Mouse (Mus musculus): Measurements from ENCODE around the gene Bhlhe40.
A peak's percentile ranks its signal among the peaks of the same experiment; 100 is the strongest.

Gene Bhlhe40

DNA sequence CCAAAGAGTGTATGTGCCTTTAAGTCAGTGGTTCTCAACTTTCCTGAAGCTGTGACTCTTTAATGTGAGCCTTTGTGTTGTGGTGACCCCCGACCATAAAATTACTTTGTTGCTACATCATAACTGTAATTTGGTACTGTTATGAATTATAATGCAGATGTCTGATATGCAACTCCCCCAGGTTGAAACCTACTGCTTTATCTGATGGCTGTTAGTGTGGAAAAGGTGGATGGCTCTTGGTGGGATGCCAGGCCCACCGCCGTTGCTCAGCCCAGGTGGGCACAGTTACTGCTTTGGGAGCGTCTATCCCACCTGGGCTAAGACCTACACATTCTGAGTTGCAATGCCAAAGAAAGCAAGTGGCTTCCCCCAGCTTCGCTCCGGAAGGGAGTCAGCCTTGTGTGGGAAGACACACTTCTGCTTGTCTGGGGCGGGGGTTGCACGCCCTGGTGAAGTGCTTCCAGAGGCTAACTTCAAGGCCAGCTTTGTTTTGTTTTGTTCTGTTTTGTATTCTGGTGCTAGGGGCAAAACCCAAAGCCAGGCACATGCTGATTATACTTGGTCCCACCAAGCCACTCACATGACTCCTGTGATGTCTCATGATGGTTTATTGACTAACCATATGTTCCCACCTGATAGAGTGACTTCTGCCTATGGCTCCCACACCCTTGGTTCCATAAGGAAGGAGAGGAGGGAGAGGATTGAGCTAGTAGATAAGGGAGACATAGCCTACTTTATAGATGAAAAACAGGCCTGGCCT, 34.7 kb downstream of the Bhlhe40 start:
- no peak for DNase-seq (ENCODE audit: low spot score in 2 of 2)

DNA sequence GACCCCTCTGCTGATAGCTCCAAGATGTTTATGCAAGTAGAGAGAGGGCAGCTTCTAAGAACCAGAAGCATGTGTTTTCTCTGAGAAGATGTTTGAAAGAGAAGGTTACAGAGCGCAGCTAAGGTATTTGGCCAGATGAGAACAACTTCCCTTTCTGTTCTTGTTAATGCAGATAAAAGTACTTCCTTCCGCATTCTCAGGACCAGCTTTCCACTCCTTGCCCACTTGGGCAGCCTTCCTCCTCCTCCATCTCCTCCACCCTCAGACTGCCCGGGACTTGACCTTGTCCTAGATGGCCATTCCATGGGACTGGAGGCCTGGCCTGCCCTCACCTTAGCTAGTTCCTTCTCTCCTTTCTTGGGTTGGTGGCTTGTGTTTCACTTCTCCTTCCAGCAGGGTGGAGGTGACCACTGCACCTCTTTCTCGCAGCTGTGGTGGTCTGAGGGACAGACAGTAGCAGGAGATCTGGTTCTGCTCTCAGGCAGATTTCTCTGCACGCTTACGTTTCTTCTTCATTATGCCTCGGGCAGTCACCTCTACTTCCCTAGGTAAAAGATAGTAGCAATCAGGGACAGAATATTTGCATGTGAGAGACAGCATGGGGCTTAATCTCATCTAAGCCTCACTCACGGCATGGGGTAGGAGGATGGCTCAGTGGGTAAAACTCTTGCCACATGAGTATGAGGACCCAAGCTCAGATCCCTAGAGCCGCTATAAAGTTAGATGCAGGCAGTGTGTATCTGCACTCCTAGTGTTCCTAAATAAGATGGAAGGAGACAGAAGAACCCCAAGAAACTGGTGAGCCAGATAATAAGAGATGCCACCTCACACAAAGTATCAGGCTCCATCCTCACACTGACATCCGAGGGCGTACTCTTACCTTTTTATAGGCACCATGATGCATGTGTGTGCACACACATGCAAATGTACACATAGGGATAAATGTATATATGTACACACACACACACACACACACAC, 35.7 kb downstream of the Bhlhe40 start:
- DNase-seq (ENCODE audit: low spot score in 2 of 2) = no peak

DNA sequence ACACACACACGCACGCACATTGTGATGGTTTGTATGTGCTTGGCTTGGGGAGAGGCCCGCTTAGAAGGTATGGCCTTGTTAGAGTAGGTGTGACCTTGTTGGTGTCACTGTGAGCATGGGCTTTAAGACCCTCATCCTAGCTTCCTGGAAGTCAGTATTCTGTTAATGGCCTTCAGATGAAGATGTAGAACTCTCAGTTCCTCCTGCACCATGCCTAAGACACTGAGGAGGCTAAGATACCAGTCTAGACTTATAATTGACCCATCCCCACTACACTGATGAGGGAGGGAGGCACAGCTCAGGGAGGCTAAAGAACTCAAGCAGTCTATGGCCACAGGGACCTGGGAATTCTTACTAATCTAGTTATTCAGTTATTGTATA, 36.4 kb downstream of the Bhlhe40 start:
- no peak for DNase-seq (ENCODE audit: low spot score in 2 of 2)

DNA sequence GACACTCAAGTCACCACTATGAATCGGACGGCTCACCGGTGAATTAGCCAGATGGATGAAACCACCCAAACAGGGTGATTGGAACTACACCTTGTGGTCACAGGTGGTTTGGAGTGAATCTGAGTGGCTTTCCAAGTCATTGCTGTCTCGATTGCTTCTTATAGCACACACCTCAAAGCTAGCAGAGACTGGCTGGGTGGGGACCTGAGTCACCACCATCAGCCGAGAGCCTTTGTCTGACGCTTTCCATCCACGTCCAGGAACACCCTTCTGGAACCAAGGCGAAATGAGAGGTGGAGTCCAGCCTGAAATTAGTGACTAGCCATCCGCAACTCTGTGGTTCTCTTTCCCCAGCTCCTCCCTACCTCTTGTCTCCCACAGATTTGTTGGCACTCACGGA, 36.9 kb downstream of the Bhlhe40 start:
- DNase-seq (ENCODE audit: low spot score in 2 of 2) = no peak

DNA sequence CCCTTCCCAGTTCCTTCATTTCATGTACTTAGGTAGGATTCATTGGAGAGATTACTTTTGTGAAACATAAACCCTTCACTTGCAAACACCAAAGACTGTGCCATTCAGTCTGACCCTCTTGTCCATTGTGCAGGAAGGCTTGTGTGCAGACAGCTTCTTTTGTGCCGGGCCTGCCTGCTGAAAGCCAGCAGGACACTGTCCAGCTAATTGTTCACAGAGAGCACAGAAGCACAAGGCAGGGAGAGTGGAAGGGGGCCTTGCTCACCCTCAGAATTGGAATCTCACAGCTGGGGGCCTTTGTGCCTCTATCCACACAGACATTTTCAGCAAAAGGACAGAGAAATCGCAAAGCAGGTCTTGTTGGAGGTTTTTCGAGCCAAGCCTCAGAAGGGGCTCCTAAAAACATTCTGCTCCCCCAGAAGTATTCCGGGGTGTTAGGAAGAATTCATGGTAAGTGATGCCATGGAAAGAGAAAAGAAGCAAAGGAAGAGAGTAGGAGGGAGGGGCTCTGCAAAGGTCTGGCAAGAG, 38.0 kb downstream of the Bhlhe40 start:
- no peak for DNase-seq (ENCODE audit: low spot score in 2 of 2)

DNA sequence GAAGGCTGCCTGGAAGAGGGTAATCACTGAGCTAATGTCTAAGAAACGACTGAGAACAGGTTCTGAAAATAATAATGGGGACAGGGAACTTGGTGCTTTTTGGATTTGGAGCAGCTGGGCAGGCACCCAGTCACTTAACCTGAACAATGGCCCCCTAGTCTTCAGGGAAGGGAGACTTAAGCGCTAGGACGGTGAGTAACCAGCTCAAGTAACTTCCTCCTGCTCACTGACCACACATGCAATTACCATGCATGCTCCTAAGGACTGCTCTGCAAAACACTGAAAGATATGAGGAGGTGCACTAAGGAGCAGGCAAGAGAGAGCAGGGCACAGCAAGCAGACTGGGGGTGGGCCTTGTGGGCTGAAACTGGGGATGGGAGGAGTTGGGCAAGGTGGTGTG, 39.2 kb downstream of the Bhlhe40 start:
- no peak for DNase-seq (ENCODE audit: low spot score in 2 of 2)

- no peak for DNase-seq (ENCODE audit: low spot score in 2 of 2)
Observed at GRCm38 (mm10) chr6:108700638-108701343, 40.4 kb downstream of the Bhlhe40 start.

DNA sequence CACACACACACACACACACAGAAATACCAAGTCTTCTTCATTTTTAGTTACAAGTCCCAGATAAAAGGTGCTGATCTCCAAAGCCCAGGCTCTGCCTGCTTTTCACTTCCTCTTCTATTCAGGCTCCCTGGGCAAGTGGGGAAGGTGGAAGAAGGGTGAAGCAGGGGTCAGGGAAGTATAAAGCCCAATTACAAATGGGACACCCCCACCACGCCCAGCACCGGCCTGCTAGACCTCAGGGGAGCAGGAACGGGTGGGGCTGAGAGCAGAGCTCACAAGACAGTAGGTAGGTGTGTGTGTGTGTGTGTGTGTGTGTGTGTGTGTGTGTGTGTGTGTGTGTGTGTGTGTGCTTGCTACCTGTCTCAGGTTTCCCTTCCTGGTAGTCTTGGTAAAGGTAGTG, 42.2 kb downstream of the Bhlhe40 start:
- no peak for DNase-seq (ENCODE audit: low spot score in 2 of 2)

DNA sequence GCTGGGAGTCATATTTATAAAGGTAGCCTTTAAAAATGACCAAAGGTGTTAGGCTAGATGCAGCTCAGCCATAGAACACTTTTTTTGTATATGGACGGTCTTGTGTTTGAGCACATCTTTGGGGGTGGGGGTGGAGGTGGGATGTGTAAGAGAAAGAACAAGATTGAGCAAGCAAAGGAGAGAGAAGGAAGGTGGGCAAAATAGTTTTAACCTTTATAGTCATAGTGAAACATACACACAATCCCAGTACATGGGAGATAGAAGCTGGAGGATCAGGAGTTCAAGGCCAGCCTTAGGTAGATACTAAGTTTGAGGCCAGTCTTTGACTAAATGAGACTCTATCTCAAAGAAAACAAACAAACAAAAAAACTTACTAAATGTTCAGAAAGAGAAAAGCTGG, 42.7 kb downstream of the Bhlhe40 start:
- DNase-seq (ENCODE audit: low spot score in 2 of 2) = no peak

GRCm38 (mm10) chr6:108704316-108705080, 44.1 kb downstream of the Bhlhe40 start:
- no peak for DNase-seq (ENCODE audit: low spot score in 2 of 2)

DNA sequence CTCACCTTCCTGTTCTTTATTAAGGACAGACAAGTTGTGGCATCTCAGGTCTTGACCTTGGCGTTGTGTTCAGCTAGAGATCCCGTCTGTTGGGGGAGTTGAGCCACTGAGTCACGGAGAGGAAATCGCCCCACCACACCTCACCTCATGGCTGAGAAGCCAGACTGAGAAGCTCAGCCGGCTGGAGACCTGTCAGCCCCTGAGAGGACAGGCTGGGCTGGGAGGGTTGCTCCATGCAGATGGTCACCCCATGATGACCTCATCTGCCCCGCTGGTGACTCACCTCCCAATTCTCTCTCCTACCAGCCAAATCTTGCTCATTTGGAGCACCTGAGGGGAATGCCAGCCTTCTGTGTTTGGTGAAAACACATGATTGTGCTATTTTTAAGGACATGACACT, 45.5 kb downstream of the Bhlhe40 start:
- no peak for DNase-seq (ENCODE audit: low spot score in 2 of 2)

GRCm38 (mm10) chr6:108706994-108707645, 46.7 kb downstream of the Bhlhe40 start:
- no peak for DNase-seq (ENCODE audit: low spot score in 2 of 2)

- DNase-seq (ENCODE audit: low spot score in 2 of 2) = no peak
Observed at GRCm38 (mm10) chr6:108709131-108709470, 48.7 kb downstream of the Bhlhe40 start.

GRCm38 (mm10) chr6:108709471-108710231, 49.2 kb downstream of the Bhlhe40 start:
- peak; percentile 13 to 33 for DNase-seq (ENCODE audit: low spot score in 2 of 2)

DNA sequence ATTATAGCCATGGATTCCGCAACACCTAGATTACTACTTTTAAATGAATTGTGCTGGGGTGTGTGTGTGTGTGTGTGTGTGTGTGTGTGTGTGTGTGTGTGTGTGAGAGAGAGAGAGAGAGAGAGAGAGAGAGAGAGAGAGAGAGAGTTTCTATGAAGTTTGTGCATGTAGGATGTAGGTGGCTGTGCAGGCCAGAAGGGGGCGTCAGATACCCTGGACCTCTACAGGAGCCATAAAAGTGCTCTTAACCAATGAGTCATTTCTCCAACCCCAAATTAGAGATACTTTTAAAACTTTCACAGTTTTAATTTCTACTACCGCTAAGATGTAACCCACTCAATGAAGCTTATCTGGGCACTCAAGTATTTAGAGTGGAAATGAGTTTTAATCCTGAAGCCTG, 50.2 kb downstream of the Bhlhe40 start:
- no peak for DNase-seq (ENCODE audit: low spot score in 2 of 2)

DNA sequence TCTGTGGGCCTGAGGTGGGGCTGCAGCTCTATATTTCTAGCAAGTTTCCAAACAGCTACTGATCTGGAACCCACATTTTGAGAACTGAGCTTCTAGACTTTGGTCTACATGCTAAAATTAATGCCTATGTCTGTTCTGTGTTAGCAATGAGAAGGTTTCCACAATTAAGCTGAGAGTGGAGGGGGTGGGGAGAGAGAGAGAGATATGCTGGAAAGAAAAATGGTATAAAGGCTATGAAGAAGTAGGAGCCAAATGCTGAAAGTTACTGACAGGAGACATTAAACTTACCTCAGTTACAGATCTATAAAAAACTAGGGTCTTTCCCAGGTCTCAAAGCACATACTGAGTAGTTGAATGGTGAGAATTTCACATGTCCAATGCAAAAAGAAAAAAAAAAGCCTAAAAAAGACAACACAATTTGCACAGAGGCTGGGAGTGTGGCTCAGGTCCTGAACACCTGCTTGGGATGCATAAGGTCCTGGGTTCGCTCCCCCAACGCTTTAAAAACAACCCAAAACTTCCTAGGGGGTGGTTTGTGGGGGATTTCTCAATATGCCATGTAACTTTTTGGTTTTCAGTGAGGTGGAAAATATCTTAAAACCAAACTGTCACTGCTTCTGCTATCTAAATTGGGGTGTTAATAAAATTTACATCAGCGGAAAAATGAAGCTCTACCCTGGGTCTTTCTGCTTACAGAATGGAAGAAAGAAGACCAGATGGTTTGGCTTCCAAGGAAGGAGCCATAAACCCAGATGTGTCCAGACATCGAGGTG, 50.9 kb downstream of the Bhlhe40 start:
- DNase-seq (ENCODE audit: low spot score in 2 of 2) = no peak

DNA sequence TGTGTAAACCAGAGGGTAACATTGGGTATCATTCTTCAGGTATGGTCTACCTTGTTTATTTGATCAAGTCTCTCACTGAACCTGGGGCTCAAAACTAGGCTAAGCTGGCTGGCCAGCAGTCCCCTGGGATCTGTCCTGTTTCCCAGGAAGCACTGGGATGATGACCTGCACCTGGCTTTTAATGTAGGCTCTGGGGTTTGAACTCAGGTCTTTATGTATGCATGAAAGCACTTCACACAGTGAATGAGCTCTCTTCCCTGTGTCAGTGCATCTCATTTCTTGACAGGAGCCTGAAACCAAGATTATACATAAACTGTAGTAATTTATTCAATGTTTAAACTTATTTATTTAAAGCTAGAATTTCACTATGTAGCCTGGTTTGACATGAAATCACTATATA, 51.7 kb downstream of the Bhlhe40 start:
- no peak for DNase-seq (ENCODE audit: low spot score in 2 of 2)

DNA sequence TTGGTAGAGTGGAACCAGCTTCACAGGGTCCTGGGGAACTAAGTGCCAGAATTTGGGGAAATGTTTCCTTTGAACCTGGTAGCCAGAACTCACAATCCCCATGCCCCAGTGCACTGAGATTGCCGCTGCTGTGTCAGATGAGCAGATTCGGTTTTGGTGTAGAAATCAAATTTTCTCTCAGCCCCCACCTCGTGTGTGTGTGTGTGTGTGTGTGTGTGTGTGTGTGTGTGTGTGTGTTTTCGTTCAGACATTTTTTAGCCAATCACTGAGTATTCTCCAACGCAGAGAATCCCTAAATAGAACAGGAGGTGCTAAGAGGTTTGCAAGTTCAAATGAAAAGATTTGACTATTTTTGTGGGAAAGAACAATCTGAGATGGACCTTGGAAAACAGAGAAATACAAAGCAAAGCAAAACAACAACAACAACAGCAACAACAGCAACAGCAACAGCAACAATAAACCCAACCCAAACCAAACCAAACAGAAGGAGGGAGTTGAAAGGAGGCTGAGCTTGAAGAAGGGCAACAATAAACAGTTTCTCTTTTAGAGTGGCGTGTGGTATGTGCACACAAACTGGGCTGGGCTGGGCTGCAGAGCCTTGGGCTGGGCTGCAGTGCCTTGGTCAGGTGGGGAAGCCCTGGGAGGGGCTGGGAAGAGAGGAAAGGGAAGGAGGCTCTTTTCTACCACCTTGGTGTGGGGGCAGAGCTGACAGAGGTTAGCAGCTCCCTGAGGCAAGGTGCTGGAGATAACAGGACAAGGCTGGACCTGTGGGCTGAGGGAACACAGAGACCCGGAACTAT, 52.9 kb downstream of the Bhlhe40 start:
- DNase-seq (ENCODE audit: low spot score in 2 of 2) = no peak
